Comparison of ENCODE assay signal across 27 mouse cellular contexts in genomic region chr3:131078719-131079118, GRCm38 (mm10). TPM values are rescaled to one million over a fixed set of nuclear protein-coding genes. Genes with fewer than 3 reads are reported as not detected.
DNase-seq lines count a peak whose midpoint lies in the region; ATAC-seq and TF ChIP-seq lines count a peak whose summit lies in the region.
"Had no signal": no experiment of that assay in that cellular context is flagged by ENCODE, and none has a peak within 500 bp of the region (broad histone marks: within the 10 kb centered on the region; RNA-seq: fewer than 3 reads in every experiment).

No protein-coding gene starts in this region.

- ATAC-seq in hindbrain, embryonic 13.5 days (ENCODE audit: low FRiP score): no peak
- ATAC-seq in hindbrain, embryonic 11.5 days (ENCODE audit: low FRiP score): no peak
- ATAC-seq in midbrain, embryonic 14.5 days (ENCODE audit: low FRiP score, low TSS enrichment): no peak
- no peak for ATAC-seq in midbrain, postnatal 0 days (ENCODE audit: low FRiP score)
- ATAC-seq: forebrain, embryonic 14.5 days; forebrain, postnatal 0 days had no signal

- H3K27ac ChIP-seq in hindbrain, embryonic 13.5 days: peak overlapping the region; percentile 13; the same call in 1 of the 2 replicates
- H3K27ac ChIP-seq in hindbrain, embryonic 11.5 days (ENCODE audit: low read depth, low read length): no peak overlapping the region
- H3K27ac ChIP-seq in midbrain, embryonic 14.5 days (replicated peaks; ENCODE audit: low read depth, low read length): peak overlapping the region; percentile 62
- H3K27ac ChIP-seq in midbrain, embryonic 10.5 days (replicated peaks): no peak overlapping the region
- H3K27ac ChIP-seq in midbrain, postnatal 0 days (ENCODE audit: low read depth, low read length): peak overlapping the region; percentile 8; the same call in 1 of the 2 replicates
- H3K27ac ChIP-seq: embryonic facial prominence, embryonic 12.5 days; embryonic facial prominence, embryonic 15.5 days; gastrocnemius, adult 2 months; heart, embryonic 13.5 days; hindbrain, embryonic 12.5 days had no signal

- no peak overlapping the region for H3K4me2 ChIP-seq in hindbrain, embryonic 13.5 days
- H3K4me2 ChIP-seq in hindbrain, embryonic 11.5 days (replicated peaks; ENCODE audit: low read depth, low read length): no peak overlapping the region
- 0 out of 2 replicates have a peak overlapping the region, but pooled peaks have one; percentile 2 for H3K4me2 ChIP-seq in midbrain, embryonic 14.5 days (ENCODE audit: low read length)
- no peak overlapping the region for H3K4me2 ChIP-seq in midbrain, postnatal 0 days (ENCODE audit: low read depth, low read length, poor library complexity, severe bottlenecking)
- H3K4me2 ChIP-seq: embryonic facial prominence, embryonic 12.5 days; embryonic facial prominence, embryonic 15.5 days; heart, embryonic 13.5 days; hindbrain, embryonic 12.5 days had no signal

- H3K36me3 ChIP-seq in hindbrain, embryonic 13.5 days: no peaks in the 10 kb centered on the region
- no peaks in the 10 kb centered on the region for H3K36me3 ChIP-seq in hindbrain, embryonic 11.5 days (ENCODE audit: control insufficient read depth, insufficient read depth, low read length)
- no peaks in the 10 kb centered on the region for H3K36me3 ChIP-seq in midbrain, embryonic 14.5 days (ENCODE audit: control insufficient read depth, insufficient read depth, low read length)
- no peaks in the 10 kb centered on the region for H3K36me3 ChIP-seq in midbrain, embryonic 10.5 days
- H3K36me3 ChIP-seq in midbrain, postnatal 0 days (ENCODE audit: insufficient read depth, low read length): no peaks in the 10 kb centered on the region
- H3K36me3 ChIP-seq: embryonic facial prominence, embryonic 12.5 days; embryonic facial prominence, embryonic 15.5 days; G1E; heart, embryonic 13.5 days; hindbrain, embryonic 12.5 days had no signal

- WGBS in hindbrain, embryonic 13.5 days: 79% methylated on average over 5 of the region's 5 CpGs
- WGBS in hindbrain, embryonic 11.5 days: 87% methylated on average over 5 of the region's 5 CpGs
- 42% methylated on average over 5 of the region's 5 CpGs for WGBS in midbrain, embryonic 14.5 days
- WGBS in midbrain, embryonic 10.5 days: 85% methylated on average over 5 of the region's 5 CpGs
- WGBS in midbrain, postnatal 0 days: 43% methylated on average over 5 of the region's 5 CpGs

- H3K4me3 ChIP-seq in hindbrain, embryonic 13.5 days: no peak overlapping the region
- no peak overlapping the region for H3K4me3 ChIP-seq in hindbrain, embryonic 11.5 days (ENCODE audit: low read depth, low read length)
- H3K4me3 ChIP-seq in midbrain, embryonic 14.5 days (replicated peaks; ENCODE audit: low read depth, low read length): no peak overlapping the region
- H3K4me3 ChIP-seq in midbrain, embryonic 10.5 days: no peak overlapping the region
- no peak overlapping the region for H3K4me3 ChIP-seq in midbrain, postnatal 0 days (ENCODE audit: low read depth, low read length)
- H3K4me3 ChIP-seq: embryonic facial prominence, embryonic 12.5 days; embryonic facial prominence, embryonic 15.5 days; gastrocnemius, adult 2 months; heart, embryonic 13.5 days; hindbrain, embryonic 12.5 days had no signal

- no peak for DNase-seq in hindbrain, embryonic 11.5 days (ENCODE audit: low spot score)
- DNase-seq in midbrain, embryonic 14.5 days: peak; percentile 37
- no peak for DNase-seq in midbrain, embryonic 10.5 days (ENCODE audit: low spot score)
- DNase-seq in midbrain, postnatal 0 days (ENCODE audit: low spot score): no peak
- DNase-seq in lung, postnatal 10 days: no peak
- DNase-seq: adrenal gland, adult 2 months; adrenal gland, postnatal 14 days; B cell, adult 2 months; cerebellum, adult 11 months; cerebellum, adult 2 months; cerebellum, adult 9-11 months; cerebellum, postnatal 25 days; forebrain, postnatal 0 days; gastrocnemius, adult 2 months; gastrocnemius, postnatal 14 days; heart, adult 18-20 months; heart, postnatal 14 days; heart, postnatal 4 days had no signal

- no peaks in the 10 kb centered on the region for H3K4me1 ChIP-seq in hindbrain, embryonic 13.5 days (replicated peaks)
- no peaks in the 10 kb centered on the region for H3K4me1 ChIP-seq in hindbrain, embryonic 11.5 days (replicated peaks; ENCODE audit: control insufficient read depth, insufficient read depth, low read length)
- H3K4me1 ChIP-seq in midbrain, embryonic 14.5 days (ENCODE audit: control insufficient read depth, insufficient read depth, low read length): 0 out of 2 replicates have a peak, but pooled peaks cover 4% of the 10 kb centered on the region
- peaks cover 5% of the 10 kb centered on the region for H3K4me1 ChIP-seq in midbrain, embryonic 10.5 days
- H3K4me1 ChIP-seq in midbrain, postnatal 0 days (ENCODE audit: insufficient read depth, low read length): no peaks in the 10 kb centered on the region
- H3K4me1 ChIP-seq: embryonic facial prominence, embryonic 12.5 days; embryonic facial prominence, embryonic 15.5 days; heart, embryonic 13.5 days; hindbrain, embryonic 12.5 days had no signal

- no peak overlapping the region for H3K9ac ChIP-seq in hindbrain, embryonic 13.5 days
- no peak overlapping the region for H3K9ac ChIP-seq in hindbrain, embryonic 11.5 days (ENCODE audit: low read depth, low read length)
- no peak overlapping the region for H3K9ac ChIP-seq in midbrain, embryonic 14.5 days (replicated peaks; ENCODE audit: low read length)
- H3K9ac ChIP-seq in midbrain, postnatal 0 days (replicated peaks; ENCODE audit: low read length, poor library complexity, severe bottlenecking): no peak overlapping the region
- H3K9ac ChIP-seq: embryonic facial prominence, embryonic 12.5 days; embryonic facial prominence, embryonic 15.5 days; forebrain, postnatal 0 days; heart, embryonic 13.5 days; hindbrain, embryonic 12.5 days had no signal

- H3K27me3 ChIP-seq in hindbrain, embryonic 13.5 days: peaks cover 4% of the 10 kb centered on the region; the same call in 1 of the 2 replicates
- no peaks in the 10 kb centered on the region for H3K27me3 ChIP-seq in hindbrain, embryonic 11.5 days (ENCODE audit: control insufficient read depth, insufficient read depth, low read length)
- H3K27me3 ChIP-seq in midbrain, embryonic 14.5 days (ENCODE audit: control insufficient read depth, insufficient read depth, low read length): no peaks in the 10 kb centered on the region
- H3K27me3 ChIP-seq in midbrain, embryonic 10.5 days (ENCODE audit: low read depth, poor library complexity, severe bottlenecking): no peaks in the 10 kb centered on the region
- H3K27me3 ChIP-seq in midbrain, postnatal 0 days (ENCODE audit: insufficient read depth, low read length): no peaks in the 10 kb centered on the region
- H3K27me3 ChIP-seq: CH12.LX; embryonic facial prominence, embryonic 12.5 days; embryonic facial prominence, embryonic 15.5 days; hindbrain, embryonic 12.5 days had no signal

- TF ChIP-seq CTCF in midbrain, postnatal 0 days (IDR thresholded peaks at IDR 0.05): no peak

- H3K9me3 ChIP-seq in hindbrain, embryonic 13.5 days: no peaks in the 10 kb centered on the region
- no peaks in the 10 kb centered on the region for H3K9me3 ChIP-seq in hindbrain, embryonic 11.5 days (ENCODE audit: control insufficient read depth, low read length)
- H3K9me3 ChIP-seq in midbrain, embryonic 14.5 days (ENCODE audit: control insufficient read depth, low read length): no peaks in the 10 kb centered on the region
- no peaks in the 10 kb centered on the region for H3K9me3 ChIP-seq in midbrain, embryonic 10.5 days (replicated peaks)
- no peaks in the 10 kb centered on the region for H3K9me3 ChIP-seq in midbrain, postnatal 0 days (ENCODE audit: low read length)
- H3K9me3 ChIP-seq: embryonic facial prominence, embryonic 12.5 days; embryonic facial prominence, embryonic 15.5 days; heart, embryonic 13.5 days; hindbrain, embryonic 12.5 days had no signal

RNA-seq across cellular contexts. Expression of gene Lef1, which starts 31.6 kb away (rescaled TPM):
- 13.5 and 13.6 TPM in 2 replicates for polyA plus RNA-seq in hindbrain, embryonic 13.5 days (2015; fragmentation: Nextera tagmentation; extraction: Ambion mirVana)
- 24.1 and 24.6 TPM in 2 replicates for polyA plus RNA-seq in hindbrain, embryonic 11.5 days (2014; fragmentation: Nextera tagmentation; extraction: Ambion mirVana)
- 75.4 and 93.8 TPM in 2 replicates for polyA plus RNA-seq in midbrain, embryonic 14.5 days (2014; fragmentation: Nextera tagmentation; extraction: Ambion mirVana)
- polyA plus RNA-seq in midbrain, embryonic 10.5 days (2016; fragmentation: Nextera tagmentation; extraction: Ambion mirVana): 58.4 and 60.6 TPM in 2 replicates
- total RNA-seq in midbrain, postnatal 0 days (2014; rRNA removed): 42.0 and 48.6 TPM in 2 replicates
- 50.4 and 52.0 TPM in 2 replicates for polyA plus RNA-seq in midbrain, postnatal 0 days (2015; fragmentation: Nextera tagmentation; extraction: Ambion mirVana)
- total RNA-seq: common myeloid progenitor, adult 5-6 weeks had no signal
- polyA plus RNA-seq: G1E had no signal

Comparison
In these comparisons a context has a peak if more than half of its experiments do, and no peak if none do; other contexts are left out.
1. H3K27ac ChIP-seq: peak in hindbrain, embryonic 13.5 days (single experiment), midbrain, embryonic 14.5 days (single experiment) and midbrain, postnatal 0 days (single experiment); none in hindbrain, embryonic 11.5 days (single experiment) and midbrain, embryonic 10.5 days (single experiment).